Mouse (Mus musculus) lung, postnatal 0 days (tissue): Measurements from ENCODE around the gene Abl1. TPM values are rescaled to one million over a fixed set of nuclear protein-coding genes. Genes with fewer than 3 reads are reported as not detected.

Experiments used
- ATAC-seq: fragments of 200-750 bp; cut with Nextera tagmentation; 2 replicates; pipeline ENCODE4 v1.8.0; 2017; ENCODE audit warnings: moderate library complexity
- DNase-seq: peaks from one replicate; pipeline ENCODE4 v3.0.0-alpha.2; 2016; ENCODE audit warnings: low spot score
- H3K27ac ChIP-seq: fragments of 300-500 bp; sonication (generic); 2 replicates; pipeline ENCODE4 v1.5.1; 2014; ENCODE audit warnings: antibody characterized with exemption, mild to moderate bottlenecking, low read length, mixed read lengths
- H3K27me3 ChIP-seq: fragments of 300-500 bp; sonication (generic); replicated peaks from 2 replicates; pipeline ENCODE4 v1.6.1; 2014; ENCODE audit warnings: low read length, mixed read lengths; ENCODE audit not compliant: insufficient read depth
- H3K36me3 ChIP-seq: fragments of 300-500 bp; sonication (generic); 2 replicates; pipeline ENCODE4 v1.6.1; 2014; ENCODE audit warnings: low read length, mixed read lengths; ENCODE audit not compliant: insufficient read depth
- H3K4me1 ChIP-seq: fragments of 300-500 bp; sonication (generic); 2 replicates; pipeline ENCODE4 v1.6.1; 2014; ENCODE audit warnings: antibody characterized with exemption, low read depth, low read length, mixed read lengths; ENCODE audit not compliant: insufficient read depth
- H3K4me2 ChIP-seq: fragments of 300-500 bp; sonication (generic); replicated peaks from 2 replicates; pipeline ENCODE4 v1.6.1; 2014; ENCODE audit warnings: low read depth, mild to moderate bottlenecking, low read length, moderate library complexity, mixed read lengths
- H3K4me3 ChIP-seq: fragments of 300-500 bp; sonication (generic); 2 replicates; pipeline ENCODE4 v1.5.1; 2014; ENCODE audit warnings: low read depth, low read length
- H3K9ac ChIP-seq: fragments of 300-500 bp; sonication (generic); replicated peaks from 2 replicates; pipeline ENCODE4 v1.6.1; 2014; ENCODE audit warnings: low read depth, mild to moderate bottlenecking
- H3K9me3 ChIP-seq: fragments of 300-500 bp; sonication (generic); 2 replicates; pipeline ENCODE4 v1.6.1; 2016; ENCODE audit warnings: low read length, mixed read lengths
- CTCF ChIP-seq: IDR thresholded peaks from 2 replicates; pipeline ENCODE4 v1.5.1; 2016; ENCODE audit warnings: antibody characterized with exemption, mild to moderate bottlenecking
- EP300 ChIP-seq: IDR thresholded peaks from 2 replicates; pipeline ENCODE4 v1.6.1; 2016; ENCODE audit warnings: antibody characterized with exemption, mild to moderate bottlenecking, control low read depth
- WGBS: fragments of 180-500 bp; shearing (Covaris S2); extraction: QIAGEN DNeasy Blood & Tissue Kit; methylation state at CpG from one replicate; pipeline ENCODE4 v1.1.7; 2014; 5-methylcytosine and 5-hydroxymethylcytosine counted together
- polyA plus RNA-seq: library from polyadenylated mRNA; unstranded; fragments of >200 nt; fragmentation: Nextera tagmentation; extraction: Ambion mirVana; gene quantifications from 2 replicates; pipeline ENCODE4 v1.2.1, GENCODE M21; 2015

The Abl1 gene
- polyA plus RNA-seq, 1 experiment from 2014 or later = 16.3 TPM

DNA sequence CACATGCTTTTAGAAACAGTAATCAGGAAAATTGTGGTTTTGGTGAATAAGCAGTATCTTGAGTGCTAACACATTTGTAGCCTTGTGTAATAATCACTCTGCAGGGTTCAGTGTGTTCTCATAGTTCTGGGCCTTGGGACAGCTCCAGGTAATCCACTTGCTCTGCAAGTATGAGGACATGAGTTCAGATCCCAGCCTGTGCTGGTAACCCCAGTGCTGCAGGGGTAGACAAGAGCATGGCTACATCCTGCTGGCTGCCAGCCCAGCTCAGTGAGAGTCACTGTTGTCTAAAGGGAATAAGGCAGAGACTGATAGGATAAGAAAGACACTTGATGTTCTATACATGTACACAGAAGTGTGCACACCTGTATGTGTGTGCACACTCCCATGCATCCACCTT, 17.7 kb downstream of the Abl1 start:
- no peaks in the 10 kb centered on the region for H3K4me1 ChIP-seq
- H3K4me2 ChIP-seq = no peak overlapping the region
- TF ChIP-seq CTCF = no peak
- TF ChIP-seq EP300 = no peak
- no peaks in the 10 kb centered on the region for H3K9me3 ChIP-seq
- no peak overlapping the region for H3K9ac ChIP-seq
- no peaks in the 10 kb centered on the region for H3K36me3 ChIP-seq
- ATAC-seq = no peak
- no peaks in the 10 kb centered on the region for H3K27me3 ChIP-seq
- H3K27ac ChIP-seq = no peak overlapping the region
- no peak overlapping the region for H3K4me3 ChIP-seq
- DNase-seq = no peak

DNA sequence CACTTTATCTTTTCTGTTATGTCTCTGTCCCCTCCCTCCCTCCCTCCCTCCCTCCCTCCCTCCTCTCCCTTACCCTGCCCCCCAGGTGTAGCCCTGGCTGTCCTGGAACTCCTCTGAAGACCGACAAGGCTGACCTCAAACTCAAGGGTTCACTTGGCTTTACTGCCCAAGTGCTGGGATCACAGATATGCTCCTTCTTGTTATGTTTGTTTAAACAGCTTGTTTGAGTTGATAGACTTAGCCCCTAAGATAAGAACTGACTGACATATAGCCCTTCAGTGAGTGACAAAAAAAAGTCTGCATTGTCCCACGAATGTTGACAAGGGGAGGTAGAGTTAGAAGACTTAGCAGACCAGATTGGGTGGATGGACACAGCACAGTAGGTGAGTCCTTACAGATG, 18.4 kb downstream of the Abl1 start:
- ATAC-seq (no peak), DNase-seq (no peak)
- no peaks in the 10 kb centered on the region for H3K36me3 ChIP-seq
- no peaks in the 10 kb centered on the region for H3K9me3 ChIP-seq
- H3K4me3 ChIP-seq = no peak overlapping the region
- no peaks in the 10 kb centered on the region for H3K4me1 ChIP-seq
- TF ChIP-seq CTCF (no peak), EP300 (no peak)
- H3K4me2 ChIP-seq = no peak overlapping the region
- no peak overlapping the region for H3K27ac ChIP-seq
- H3K9ac ChIP-seq = no peak overlapping the region
- no peaks in the 10 kb centered on the region for H3K27me3 ChIP-seq
- 6% methylated on average over 2 of the region's 2 CpGs for WGBS

DNA sequence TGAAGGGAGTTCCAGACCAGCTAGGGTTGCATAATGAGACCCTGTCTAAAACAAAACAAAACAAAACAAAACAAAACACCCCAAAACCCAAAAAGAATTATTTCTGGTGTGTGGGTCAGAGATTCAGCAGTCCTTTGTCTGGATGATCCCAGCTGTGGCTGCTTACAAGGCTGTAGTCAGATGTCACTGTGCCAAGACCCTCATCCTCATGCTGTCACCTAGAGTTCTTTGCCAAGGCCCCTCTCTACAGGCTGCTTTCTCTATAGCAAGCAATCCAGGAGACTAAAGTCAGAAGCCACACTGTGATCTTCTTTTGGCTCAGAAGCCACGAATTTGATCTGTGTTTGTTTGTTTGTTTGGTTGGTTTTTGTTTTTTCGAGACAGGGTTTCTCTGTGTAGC, 24.5 kb downstream of the Abl1 start:
- TF ChIP-seq CTCF (no peak), EP300 (no peak)
- Histone ChIP-seq H3K9ac (no peak overlapping the region), H3K4me1 (no peaks in the 10 kb centered on the region), H3K4me2 (no peak overlapping the region), H3K27me3 (no peaks in the 10 kb centered on the region), H3K4me3 (no peak overlapping the region), H3K36me3 (no peaks in the 10 kb centered on the region), H3K27ac (no peak overlapping the region), H3K9me3 (no peaks in the 10 kb centered on the region)
- ATAC-seq (no peak), DNase-seq (no peak)
- WGBS = 77% methylated on average over 2 of the region's 2 CpGs

DNA sequence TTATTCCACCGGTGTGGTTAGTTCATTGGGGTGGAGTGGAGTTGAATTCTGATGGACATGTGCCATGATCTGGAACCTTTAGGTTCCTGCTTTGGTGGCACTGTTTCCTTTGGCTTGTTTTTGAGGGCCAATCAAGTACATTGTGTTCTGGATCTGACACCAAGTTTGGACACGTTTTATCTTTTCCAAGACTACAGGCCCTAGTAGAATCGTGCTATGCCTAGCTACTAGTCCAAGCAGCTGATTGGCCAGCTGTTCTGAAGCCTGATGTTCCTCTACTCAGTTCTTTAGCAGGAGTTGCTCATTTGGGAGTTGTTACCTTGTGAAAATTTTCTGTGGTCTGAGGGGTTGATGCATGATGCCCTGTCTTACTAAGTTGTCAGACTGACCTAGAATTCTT, 25.6 kb downstream of the Abl1 start:
- TF ChIP-seq EP300 (no peak), CTCF (no peak)
- H3K9me3 ChIP-seq = no peaks in the 10 kb centered on the region
- H3K9ac ChIP-seq = no peak overlapping the region
- DNase-seq (no peak), ATAC-seq (no peak)
- no peaks in the 10 kb centered on the region for H3K27me3 ChIP-seq
- H3K4me3 ChIP-seq = no peak overlapping the region
- no peaks in the 10 kb centered on the region for H3K4me1 ChIP-seq
- H3K27ac ChIP-seq = no peak overlapping the region
- no peaks in the 10 kb centered on the region for H3K36me3 ChIP-seq
- no peak overlapping the region for H3K4me2 ChIP-seq
- WGBS = 84% methylated on average over 3 of the region's 3 CpGs

DNA sequence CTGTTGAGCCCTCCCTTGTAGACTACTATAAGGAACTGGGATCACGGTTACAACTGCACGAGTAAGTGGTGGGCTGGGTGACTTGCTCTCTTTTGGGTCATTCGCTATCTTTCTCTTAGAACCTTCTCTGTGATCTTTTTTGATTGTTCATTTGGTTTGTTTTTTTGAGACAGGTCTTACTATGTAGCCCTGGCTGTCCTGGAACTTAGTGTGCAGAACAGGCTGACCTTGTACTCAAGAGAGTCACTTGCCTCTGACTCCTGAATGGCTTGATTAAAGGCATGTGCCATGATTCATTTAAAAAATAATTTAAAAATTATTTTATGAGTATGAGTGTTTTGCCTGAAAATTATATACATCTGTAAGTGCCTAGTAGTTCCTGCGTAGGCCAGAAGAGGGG, 26.6 kb downstream of the Abl1 start:
- Histone ChIP-seq H3K9me3 (no peaks in the 10 kb centered on the region), H3K4me3 (no peak overlapping the region), H3K27ac (no peak overlapping the region), H3K36me3 (no peaks in the 10 kb centered on the region), H3K9ac (no peak overlapping the region), H3K27me3 (no peaks in the 10 kb centered on the region), H3K4me2 (no peak overlapping the region), H3K4me1 (no peaks in the 10 kb centered on the region)
- no peak for TF ChIP-seq EP300
- TF ChIP-seq CTCF = no peak
- ATAC-seq = no peak
- WGBS = 97% methylated on average over 4 of the region's 4 CpGs
- no peak for DNase-seq

DNA sequence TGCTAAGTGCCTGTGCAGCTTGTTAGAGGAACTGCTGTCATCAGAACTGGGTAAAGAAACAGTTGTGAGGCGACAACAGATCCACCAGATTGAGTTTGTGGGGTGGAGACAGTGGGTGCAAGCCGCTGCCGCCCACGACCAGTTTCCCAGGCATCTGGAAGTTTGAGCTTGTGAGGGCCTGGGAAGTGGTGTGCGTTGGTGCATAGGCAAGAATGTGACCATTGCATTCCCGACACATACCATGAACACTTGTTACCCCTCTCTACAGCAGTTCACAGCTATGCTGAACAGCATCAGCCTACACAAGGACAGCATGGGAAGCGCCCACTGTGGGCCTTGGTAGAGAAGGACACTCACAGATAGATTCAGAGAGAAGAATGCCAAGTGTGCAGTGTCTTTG, 27.8 kb downstream of the Abl1 start:
- ATAC-seq (no peak), DNase-seq (no peak)
- Histone ChIP-seq H3K27me3 (no peaks in the 10 kb centered on the region), H3K36me3 (no peaks in the 10 kb centered on the region), H3K4me2 (no peak overlapping the region), H3K9me3 (no peaks in the 10 kb centered on the region), H3K4me3 (no peak overlapping the region), H3K27ac (no peak overlapping the region), H3K4me1 (no peaks in the 10 kb centered on the region), H3K9ac (no peak overlapping the region)
- WGBS = 76% methylated on average over 7 of the region's 7 CpGs
- TF ChIP-seq CTCF (no peak), EP300 (no peak)

DNA sequence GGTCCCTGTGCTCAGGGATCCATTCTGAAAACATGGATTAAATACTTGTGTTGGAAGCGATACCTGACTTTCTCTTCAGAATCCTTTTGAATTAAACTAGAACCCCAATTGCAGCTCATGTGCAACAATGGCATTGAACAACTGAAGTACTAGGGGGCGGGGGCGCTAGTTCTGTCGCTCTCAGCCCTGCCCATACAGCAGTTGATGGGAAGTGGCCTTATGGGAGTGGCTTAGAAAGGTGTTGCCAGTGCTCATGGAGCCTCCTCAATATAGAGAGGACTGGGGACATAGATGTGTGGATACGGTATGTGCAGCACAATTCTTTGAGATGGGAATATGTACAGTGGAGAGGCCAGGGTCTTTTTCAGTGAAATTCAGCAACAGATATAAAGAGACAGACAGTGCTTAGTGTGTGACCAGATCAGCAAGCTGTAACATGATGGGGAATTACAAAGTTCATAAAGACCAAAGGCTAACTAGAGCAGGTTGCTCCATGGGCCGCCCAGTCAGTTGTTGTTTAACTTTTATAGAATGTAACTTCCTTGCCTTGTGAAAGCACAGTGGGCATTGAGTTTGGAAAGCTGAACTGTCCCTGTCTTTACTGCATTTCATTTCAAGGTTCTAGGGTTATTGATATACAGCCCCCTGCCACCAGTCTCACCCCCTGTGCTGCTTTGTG, 31.2 kb downstream of the Abl1 start:
- TF ChIP-seq EP300 = no peak
- no peak for TF ChIP-seq CTCF
- ATAC-seq (no peak), DNase-seq (no peak)
- Histone ChIP-seq H3K36me3 (no peaks in the 10 kb centered on the region), H3K27me3 (no peaks in the 10 kb centered on the region), H3K9me3 (no peaks in the 10 kb centered on the region), H3K4me1 (no peaks in the 10 kb centered on the region), H3K27ac (no peak overlapping the region), H3K4me2 (no peak overlapping the region), H3K9ac (no peak overlapping the region), H3K4me3 (no peak overlapping the region)
- 81% methylated on average over 6 of the region's 6 CpGs for WGBS
